Mouse (Mus musculus): Measurements from ENCODE around the gene Plbd2. TPM values are rescaled to one million over a fixed set of nuclear protein-coding genes. Genes with fewer than 3 reads are reported as not detected.

Plbd2 gene
- polyA plus RNA-seq, 1 experiment = 24.3 TPM

DNA sequence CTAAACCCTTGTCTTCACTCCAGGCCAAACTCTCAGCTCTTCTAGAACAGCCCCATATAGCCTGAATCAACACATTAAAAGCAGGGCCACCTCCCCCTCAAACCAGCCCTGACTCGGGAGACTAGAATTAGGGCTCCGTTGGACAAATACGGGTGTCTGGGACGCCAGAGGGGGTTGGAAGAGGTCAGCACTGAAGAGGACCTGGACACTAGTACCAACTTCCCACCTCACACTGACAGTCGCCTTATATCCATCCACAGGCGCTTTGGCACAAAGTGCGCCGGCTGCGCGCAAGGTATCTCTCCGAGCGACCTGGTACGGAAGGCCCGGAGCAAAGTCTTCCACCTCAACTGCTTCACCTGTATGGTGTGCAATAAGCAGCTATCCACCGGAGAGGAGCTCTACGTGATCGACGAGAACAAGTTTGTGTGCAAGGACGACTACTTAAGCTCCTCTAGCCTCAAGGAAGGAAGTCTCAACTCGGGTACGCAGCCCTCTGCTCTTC is 69.1 kb downstream of the Plbd2 start:
- H3K9me3 ChIP-seq = no peaks in the 10 kb centered on the region
- TF ChIP-seq FLI1 (IDR thresholded peaks at IDR 0.05; ENCODE audit: low read length) = no peak
- TF ChIP-seq GATA1 (IDR thresholded peaks at IDR 0.05; ENCODE audit: borderline replicate concordance, low read length) = no peak
- peaks cover 23% of the 10 kb centered on the region for H3K4me1 ChIP-seq
- H3K36me3 ChIP-seq (replicated peaks; ENCODE audit: low read length) = no peaks in the 10 kb centered on the region
- no peak overlapping the region for H3K4me3 ChIP-seq (replicated peaks)
- peaks cover 97% of the 10 kb centered on the region for H3K27me3 ChIP-seq (replicated peaks)

Other genes starting within 250 kb of the Plbd2 start
- gene Lhx5, start 71.9 kb downstream of the Plbd2 start, polyA plus RNA-seq (2012; ENCODE audit: insufficient read depth, low replicate concordance) = not detected in 2 replicates
- 1.3 and 5.3 TPM in 2 replicates for gene Sdsl, start 30.8 kb downstream of the Plbd2 start, polyA plus RNA-seq (2012; ENCODE audit: insufficient read depth, low replicate concordance)
- not detected in 2 replicates for gene Sds, start 27.1 kb downstream of the Plbd2 start, polyA plus RNA-seq (2012; ENCODE audit: insufficient read depth, low replicate concordance)
- gene Slc8b1, start 7.5 kb upstream of the Plbd2 start, polyA plus RNA-seq (2012; ENCODE audit: insufficient read depth, low replicate concordance) = 3.0 and 5.3 TPM in 2 replicates
- 68.6 and 71.5 TPM in 2 replicates for gene Tpcn1, start 85.0 kb upstream of the Plbd2 start, polyA plus RNA-seq (2012; ENCODE audit: insufficient read depth, low replicate concordance)
- gene Iqcd, start 85.4 kb upstream of the Plbd2 start, polyA plus RNA-seq (2012; ENCODE audit: insufficient read depth, low replicate concordance) = 0.94 and 5.8 TPM in 2 replicates
- 30.9 and 35.5 TPM in 2 replicates for gene Rita1, start 109.0 kb upstream of the Plbd2 start, polyA plus RNA-seq (2012; ENCODE audit: insufficient read depth, low replicate concordance)
- gene Ddx54, start 109.1 kb upstream of the Plbd2 start, polyA plus RNA-seq (2012; ENCODE audit: insufficient read depth, low replicate concordance) = 23.6 and 74.7 TPM in 2 replicates
- not detected in 2 replicates for gene Cfap73, start 130.6 kb upstream of the Plbd2 start, polyA plus RNA-seq (2012; ENCODE audit: insufficient read depth, low replicate concordance)
- 13.3 and 20.9 TPM in 2 replicates for gene Rasal1, start 145.2 kb upstream of the Plbd2 start, polyA plus RNA-seq (2012; ENCODE audit: insufficient read depth, low replicate concordance)
- not detected in 2 replicates for gene Dtx1, start 208.3 kb upstream of the Plbd2 start, polyA plus RNA-seq (2012; ENCODE audit: insufficient read depth, low replicate concordance)
- 1.00 TPM in 1 of 2 replicates, not detected in the other for gene Oas2, start 246.2 kb upstream of the Plbd2 start, polyA plus RNA-seq (2012; ENCODE audit: insufficient read depth, low replicate concordance)